Mouse (Mus musculus): ENCODE data around the gene March7. TPM values are rescaled to one million over a fixed set of nuclear protein-coding genes. Genes with fewer than 3 reads are reported as not detected.

The March7 gene
- polyA plus RNA-seq, 1 experiment, result 10.7 TPM

DNA sequence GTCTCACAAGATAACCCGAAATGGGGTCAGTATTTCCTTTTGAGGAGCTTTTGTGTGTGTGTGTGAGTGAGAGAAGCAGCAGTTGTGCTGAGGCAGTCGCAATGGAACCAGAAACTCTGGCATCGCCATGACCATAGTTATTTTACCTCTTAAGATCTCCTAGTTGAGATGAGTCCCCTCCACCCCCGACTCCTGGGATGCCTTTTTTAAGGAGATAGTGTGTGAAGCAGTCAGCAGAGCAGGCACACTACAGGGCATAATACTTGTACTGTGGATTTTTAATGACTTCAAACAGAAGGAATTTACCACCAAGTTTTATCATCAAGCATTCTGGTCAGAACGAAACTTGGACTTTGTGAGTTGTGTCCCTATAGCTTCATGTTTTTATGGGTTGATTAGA, 1.1 kb downstream of the March7 start:
- 7% methylated on average over 5 of the region's 5 CpGs for WGBS
- peaks cover 28% of the 10 kb centered on the region for H3K4me1 ChIP-seq (ENCODE audit: control insufficient read depth, insufficient read depth, low read length)
- H3K36me3 ChIP-seq (ENCODE audit: control insufficient read depth, insufficient read depth, low read length), result peaks cover 2% of the 10 kb centered on the region
- TF ChIP-seq POLR2A (IDR thresholded peaks at IDR 0.05; ENCODE audit: low read depth, low read length) (no peak), CTCF (conservative IDR thresholded peaks at IDR 0.05; ENCODE audit: insufficient read depth, insufficient read length, low read depth, low read length) (no peak)
- no peak overlapping the region for H3K27ac ChIP-seq (ENCODE audit: insufficient read depth, low read depth, low read length)
- DNase-seq, result no peak
- H3K4me3 ChIP-seq (ENCODE audit: insufficient read depth, low read depth, low read length), result peak overlapping the region; percentile 100
- no peaks in the 10 kb centered on the region for H3K27me3 ChIP-seq (replicated peaks; ENCODE audit: control insufficient read depth, insufficient read depth, low read length)

DNA sequence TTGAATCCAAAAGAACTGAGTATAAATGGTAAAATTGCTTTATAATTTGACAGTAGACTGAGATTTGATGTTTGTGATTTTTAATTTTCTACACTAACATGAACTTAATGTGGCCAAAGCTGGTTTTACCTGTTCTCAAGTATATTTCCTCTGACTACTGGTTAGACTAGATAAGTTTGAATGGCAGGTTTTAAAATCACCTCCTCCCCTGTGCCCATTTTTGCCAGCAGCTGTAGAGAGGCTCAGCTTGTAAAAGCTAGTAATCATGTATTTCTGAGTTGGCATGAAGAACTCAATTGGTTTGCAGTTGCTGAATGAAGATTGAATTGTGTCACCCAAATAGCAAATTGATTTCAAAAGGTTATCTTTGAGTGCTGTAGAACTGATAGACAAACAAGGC, 2.8 kb downstream of the March7 start:
- TF ChIP-seq CTCF (conservative IDR thresholded peaks at IDR 0.05; ENCODE audit: insufficient read depth, insufficient read length, low read depth, low read length), result no peak
- no peak for TF ChIP-seq POLR2A (IDR thresholded peaks at IDR 0.05; ENCODE audit: low read depth, low read length)
- no peak for DNase-seq
- Histone ChIP-seq H3K4me1 (ENCODE audit: control insufficient read depth, insufficient read depth, low read length) (peaks cover 39% of the 10 kb centered on the region), H3K27me3 (replicated peaks; ENCODE audit: control insufficient read depth, insufficient read depth, low read length) (no peaks in the 10 kb centered on the region), H3K27ac (ENCODE audit: insufficient read depth, low read depth, low read length) (no peak overlapping the region), H3K4me3 (ENCODE audit: insufficient read depth, low read depth, low read length) (no peak overlapping the region), H3K36me3 (ENCODE audit: control insufficient read depth, insufficient read depth, low read length) (no peaks in the 10 kb centered on the region)

DNA sequence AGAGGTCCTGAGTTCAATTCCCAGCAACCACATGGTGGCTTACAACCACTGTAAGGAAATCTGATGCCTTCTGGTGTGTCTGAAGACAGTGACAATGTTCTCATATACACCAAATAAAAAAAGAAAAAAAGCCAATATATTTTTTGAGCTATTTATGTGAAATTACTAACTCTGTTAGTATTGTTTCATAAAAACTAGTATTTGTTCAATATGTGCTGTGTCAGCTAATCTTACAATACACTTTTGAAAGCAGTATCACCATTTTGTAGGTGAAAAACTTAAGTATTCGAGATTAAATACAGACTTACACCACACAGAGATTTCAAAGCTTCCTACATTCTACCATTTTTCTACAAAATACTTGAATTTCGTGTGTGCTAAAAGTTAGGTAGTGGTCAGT, 5.0 kb downstream of the March7 start:
- Histone ChIP-seq H3K27ac (ENCODE audit: insufficient read depth, low read depth, low read length) (no peak overlapping the region), H3K4me3 (ENCODE audit: insufficient read depth, low read depth, low read length) (no peak overlapping the region), H3K36me3 (ENCODE audit: control insufficient read depth, insufficient read depth, low read length) (no peaks in the 10 kb centered on the region), H3K4me1 (ENCODE audit: control insufficient read depth, insufficient read depth, low read length) (peaks cover 39% of the 10 kb centered on the region), H3K27me3 (replicated peaks; ENCODE audit: control insufficient read depth, insufficient read depth, low read length) (no peaks in the 10 kb centered on the region)
- TF ChIP-seq CTCF (conservative IDR thresholded peaks at IDR 0.05; ENCODE audit: insufficient read depth, insufficient read length, low read depth, low read length) (no peak), POLR2A (IDR thresholded peaks at IDR 0.05; ENCODE audit: low read depth, low read length) (no peak)
- 96% methylated on average over 2 of the region's 2 CpGs for WGBS
- DNase-seq, result no peak

DNA sequence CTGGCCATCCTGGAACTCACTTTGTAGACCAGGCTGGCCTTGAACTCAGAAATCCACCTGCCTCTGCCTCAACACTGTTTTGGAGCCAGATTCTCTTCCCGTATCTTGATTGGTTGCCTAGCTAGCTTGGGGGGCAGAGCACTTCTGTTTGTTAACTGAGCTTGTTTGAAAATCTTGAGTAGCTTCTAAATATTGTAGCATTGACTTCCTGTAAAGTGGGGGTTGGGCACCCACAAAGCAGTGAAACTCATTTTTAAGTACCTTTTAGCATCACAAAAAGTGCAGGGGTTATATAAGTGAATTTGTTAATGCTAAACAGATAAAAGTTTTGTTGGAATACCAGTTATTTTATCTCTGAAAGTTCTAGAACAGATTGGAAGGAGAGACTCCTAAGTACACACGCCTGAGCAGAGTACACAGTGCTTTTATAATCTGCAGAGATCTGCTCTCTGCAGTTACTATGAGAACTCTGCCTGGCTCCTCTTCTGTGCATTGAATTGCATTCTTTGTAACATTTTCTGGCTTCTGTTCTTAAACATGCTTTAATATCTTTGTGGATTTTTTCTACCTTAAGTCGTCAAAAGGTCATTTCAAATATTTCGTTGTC, 7.0 kb downstream of the March7 start:
- WGBS, result 63% methylated on average over 4 of the region's 4 CpGs
- DNase-seq, result no peak
- Histone ChIP-seq H3K36me3 (ENCODE audit: control insufficient read depth, insufficient read depth, low read length) (no peaks in the 10 kb centered on the region), H3K4me1 (ENCODE audit: control insufficient read depth, insufficient read depth, low read length) (peaks cover 34% of the 10 kb centered on the region), H3K27me3 (replicated peaks; ENCODE audit: control insufficient read depth, insufficient read depth, low read length) (no peaks in the 10 kb centered on the region), H3K27ac (ENCODE audit: insufficient read depth, low read depth, low read length) (no peak overlapping the region), H3K4me3 (ENCODE audit: insufficient read depth, low read depth, low read length) (no peak overlapping the region)
- TF ChIP-seq CTCF (conservative IDR thresholded peaks at IDR 0.05; ENCODE audit: insufficient read depth, insufficient read length, low read depth, low read length) (no peak), POLR2A (IDR thresholded peaks at IDR 0.05; ENCODE audit: low read depth, low read length) (no peak)

DNA sequence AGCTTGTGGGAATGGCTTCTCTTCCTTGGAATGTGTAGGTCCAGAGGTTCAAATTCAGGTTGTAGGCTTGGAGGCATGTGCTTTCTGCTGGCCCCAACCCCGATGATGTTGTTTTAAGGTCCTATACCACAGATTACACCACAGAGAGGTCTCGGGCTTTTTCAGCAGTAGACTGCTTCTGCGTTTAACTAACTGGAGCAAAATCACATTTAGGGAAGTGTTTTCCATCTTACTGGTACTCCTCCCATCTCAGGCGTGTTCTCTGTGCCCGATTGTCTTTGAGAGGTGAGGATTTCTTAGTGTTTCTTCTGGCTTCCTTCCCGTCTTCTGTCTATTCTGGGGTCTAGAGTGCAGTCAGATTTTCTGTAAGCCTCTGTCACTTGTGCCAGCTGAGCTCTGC, 7.9 kb downstream of the March7 start:
- DNase-seq, result no peak
- TF ChIP-seq CTCF (conservative IDR thresholded peaks at IDR 0.05; ENCODE audit: insufficient read depth, insufficient read length, low read depth, low read length), result no peak
- no peak for TF ChIP-seq POLR2A (IDR thresholded peaks at IDR 0.05; ENCODE audit: low read depth, low read length)
- Histone ChIP-seq H3K4me1 (ENCODE audit: control insufficient read depth, insufficient read depth, low read length) (peaks cover 28% of the 10 kb centered on the region), H3K36me3 (ENCODE audit: control insufficient read depth, insufficient read depth, low read length) (no peaks in the 10 kb centered on the region), H3K27ac (ENCODE audit: insufficient read depth, low read depth, low read length) (0 out of 2 replicates have a peak overlapping the region, but pooled peaks have one; percentile 11), H3K4me3 (ENCODE audit: insufficient read depth, low read depth, low read length) (no peak overlapping the region), H3K27me3 (replicated peaks; ENCODE audit: control insufficient read depth, insufficient read depth, low read length) (no peaks in the 10 kb centered on the region)
- WGBS, result 64% methylated on average over 6 of the region's 6 CpGs

DNA sequence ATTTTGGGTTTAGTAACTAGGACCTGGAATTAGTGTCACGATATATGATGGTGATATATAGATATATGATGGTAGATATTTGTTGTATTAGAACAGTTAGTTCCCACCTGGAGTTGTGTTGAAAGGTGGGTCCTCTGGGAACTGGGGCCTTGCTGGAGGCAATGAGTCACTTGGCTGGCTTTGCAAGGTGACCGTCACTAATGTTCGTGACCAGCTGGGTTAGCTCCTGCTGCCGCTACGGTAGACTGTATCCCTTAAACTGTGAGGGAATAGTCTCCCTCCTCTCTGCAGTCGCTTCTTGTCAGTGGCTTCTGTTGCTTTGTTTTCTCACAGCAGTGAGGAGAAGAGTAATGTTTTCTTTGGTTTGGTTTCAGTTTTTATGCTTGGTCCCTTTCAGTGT, 11.5 kb downstream of the March7 start:
- no peak overlapping the region for H3K27ac ChIP-seq (ENCODE audit: insufficient read depth, low read depth, low read length)
- no peaks in the 10 kb centered on the region for H3K36me3 ChIP-seq (ENCODE audit: control insufficient read depth, insufficient read depth, low read length)
- H3K4me1 ChIP-seq (ENCODE audit: control insufficient read depth, insufficient read depth, low read length), result peaks cover 16% of the 10 kb centered on the region; the same call in 1 of the 2 replicates
- H3K4me3 ChIP-seq (ENCODE audit: insufficient read depth, low read depth, low read length), result no peak overlapping the region
- peak; percentile 52 for DNase-seq
- TF ChIP-seq POLR2A (IDR thresholded peaks at IDR 0.05; ENCODE audit: low read depth, low read length) (no peak), CTCF (conservative IDR thresholded peaks at IDR 0.05; ENCODE audit: insufficient read depth, insufficient read length, low read depth, low read length) (no peak)
- WGBS, result 19% methylated on average over 6 of the region's 6 CpGs
- no peaks in the 10 kb centered on the region for H3K27me3 ChIP-seq (replicated peaks; ENCODE audit: control insufficient read depth, insufficient read depth, low read length)

DNA sequence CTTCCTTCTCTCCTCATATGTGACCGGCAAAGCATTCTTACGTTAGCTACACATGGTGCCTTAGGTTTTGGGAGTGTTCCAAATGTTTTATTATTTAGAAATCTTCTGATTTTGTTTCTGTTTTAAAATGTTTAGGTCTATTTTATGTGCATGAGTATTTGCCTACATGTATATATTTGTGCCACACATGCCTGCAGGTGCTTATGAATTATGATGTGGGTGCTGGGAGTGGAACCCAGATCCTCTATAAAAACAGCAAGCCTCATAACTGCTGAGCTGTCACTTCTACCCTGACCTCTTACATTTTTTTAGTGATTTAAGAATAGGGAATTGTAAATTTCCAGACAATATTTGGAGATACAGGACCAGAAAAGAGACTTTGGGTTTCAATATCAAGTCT, 12.3 kb downstream of the March7 start:
- DNase-seq, result no peak
- Histone ChIP-seq H3K27me3 (replicated peaks; ENCODE audit: control insufficient read depth, insufficient read depth, low read length) (no peaks in the 10 kb centered on the region), H3K4me3 (ENCODE audit: insufficient read depth, low read depth, low read length) (no peak overlapping the region), H3K4me1 (ENCODE audit: control insufficient read depth, insufficient read depth, low read length) (peaks cover 13% of the 10 kb centered on the region; the same call in 1 of the 2 replicates), H3K36me3 (ENCODE audit: control insufficient read depth, insufficient read depth, low read length) (no peaks in the 10 kb centered on the region), H3K27ac (ENCODE audit: insufficient read depth, low read depth, low read length) (no peak overlapping the region)
- 26% methylated on average over 2 of the region's 2 CpGs for WGBS
- no peak for TF ChIP-seq POLR2A (IDR thresholded peaks at IDR 0.05; ENCODE audit: low read depth, low read length)
- TF ChIP-seq CTCF (conservative IDR thresholded peaks at IDR 0.05; ENCODE audit: insufficient read depth, insufficient read length, low read depth, low read length), result no peak
